Mouse (Mus musculus): ENCODE results near the gene Fscn2. TPM values are rescaled to one million over a fixed set of nuclear protein-coding genes. Genes with fewer than 3 reads are reported as not detected.

The Fscn2 gene
- polyA plus RNA-seq, 1 experiment from 2014 or later: 1.3 TPM

DNA sequence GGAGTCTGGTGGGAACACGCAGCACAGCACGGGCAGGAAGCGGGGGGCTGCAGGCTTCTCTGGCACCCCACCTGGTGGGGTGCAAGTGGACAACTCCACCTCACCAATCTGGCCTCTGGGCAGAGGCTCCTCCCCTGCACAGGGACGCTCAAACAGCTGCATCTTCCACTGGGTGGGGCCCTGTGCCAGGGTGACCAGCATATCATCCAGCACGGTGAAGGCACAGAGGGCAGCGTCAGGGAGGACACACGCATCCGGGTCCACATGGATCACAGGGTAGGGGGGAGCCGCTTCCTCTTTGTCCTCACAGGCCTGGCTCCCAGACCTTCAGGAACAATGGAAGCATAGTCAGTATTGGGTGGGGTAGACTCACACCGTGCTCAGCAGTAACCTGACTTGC is 16.0 kb downstream of the Fscn2 start:
- ATAC-seq (replicated peaks; ENCODE audit: low FRiP score, low read depth) (no peak), DNase-seq (ENCODE audit: low spot score) (no peak)
- H3K4me2 ChIP-seq (ENCODE audit: low read length): peak overlapping the region; percentile 96
- no peak overlapping the region for H3K27ac ChIP-seq
- H3K36me3 ChIP-seq (ENCODE audit: insufficient read depth, low read length): peaks cover 58% of the 10 kb centered on the region
- H3K27me3 ChIP-seq (ENCODE audit: insufficient read depth, low read length): no peaks in the 10 kb centered on the region
- WGBS: 63% methylated on average over 10 of the region's 10 CpGs
- TF ChIP-seq CTCF (IDR thresholded peaks at IDR 0.05; ENCODE audit: low read depth): no peak
- H3K9ac ChIP-seq (ENCODE audit: low read depth, low read length): peak overlapping the region; percentile 72; the same call in 1 of the 2 replicates
- peaks cover 10% of the 10 kb centered on the region for H3K4me1 ChIP-seq (replicated peaks; ENCODE audit: insufficient read depth, low read length)
- H3K9me3 ChIP-seq (replicated peaks; ENCODE audit: low read length): no peaks in the 10 kb centered on the region
- H3K4me3 ChIP-seq (replicated peaks; ENCODE audit: low read depth, low read length): peak overlapping the region; percentile 74; the same call in 1 of the 2 replicates

- Histone ChIP-seq H3K27ac (peak overlapping the region; percentile 42; the same call in 1 of the 2 replicates), H3K4me3 (replicated peaks; ENCODE audit: low read depth, low read length) (peak overlapping the region; percentile 74), H3K9ac (ENCODE audit: low read depth, low read length) (peak overlapping the region; percentile 72), H3K27me3 (ENCODE audit: insufficient read depth, low read length) (no peaks in the 10 kb centered on the region), H3K36me3 (ENCODE audit: insufficient read depth, low read length) (peaks cover 58% of the 10 kb centered on the region), H3K9me3 (replicated peaks; ENCODE audit: low read length) (no peaks in the 10 kb centered on the region), H3K4me1 (replicated peaks; ENCODE audit: insufficient read depth, low read length) (peaks cover 10% of the 10 kb centered on the region), H3K4me2 (ENCODE audit: low read length) (peak overlapping the region; percentile 96)
- no peak for TF ChIP-seq CTCF (IDR thresholded peaks at IDR 0.05; ENCODE audit: low read depth)
- WGBS: 4% methylated on average over 26 of the region's 40 CpGs
- ATAC-seq (replicated peaks; ENCODE audit: low FRiP score, low read depth): peak; percentile 22
- peak; percentile 46 for DNase-seq (ENCODE audit: low spot score)
Measured at GRCm38 (mm10) chr11:120378031-120378610, 16.8 kb downstream of the Fscn2 start.

DNA sequence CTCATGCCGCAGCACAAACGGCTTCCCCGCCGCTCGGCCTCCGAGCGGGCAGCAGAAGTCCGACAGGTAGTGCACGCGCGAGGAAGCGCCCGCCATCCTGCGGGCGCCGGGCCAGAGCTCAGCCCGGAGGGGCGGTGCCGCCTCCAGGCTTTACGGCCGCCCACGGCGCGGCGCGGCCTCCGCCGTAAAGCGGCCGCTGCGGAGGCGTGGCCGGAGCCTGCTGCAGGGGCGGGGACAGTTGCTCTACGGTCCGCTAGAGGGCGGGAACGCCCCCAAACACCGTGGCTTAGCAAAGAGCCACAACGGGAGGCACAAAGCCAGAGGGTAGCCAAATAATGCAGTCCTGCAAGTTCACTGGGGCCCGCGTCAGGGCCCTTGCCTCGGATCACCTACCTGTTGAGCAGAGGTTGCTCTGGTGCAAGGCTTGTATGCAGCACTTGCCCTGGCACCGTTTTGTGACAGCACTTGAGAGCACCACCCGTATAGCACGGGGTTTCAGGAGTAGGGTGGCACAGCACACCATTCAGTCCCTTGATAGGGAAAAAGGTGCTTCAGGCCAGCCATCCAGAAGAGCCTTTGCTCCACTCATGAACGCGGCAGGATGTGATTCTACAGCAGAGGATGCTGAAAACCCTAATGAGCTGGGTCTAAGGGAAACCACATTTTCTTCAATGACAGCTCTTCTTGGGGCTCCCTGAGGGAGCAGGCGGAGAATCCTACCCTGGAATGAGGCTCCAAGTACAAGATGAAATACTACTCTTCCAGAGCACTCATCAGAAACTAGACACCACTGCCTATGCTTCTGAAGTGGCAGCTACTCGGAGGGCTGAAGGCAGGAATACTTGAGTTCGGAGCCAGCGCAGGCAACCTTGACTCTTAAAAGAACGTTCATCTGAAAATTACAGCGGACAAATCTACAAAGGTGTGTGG is 17.5 kb downstream of the Fscn2 start, which contains the start of gene Faap100:
Gene Faap100, minus strand, starts transcription at position 154 of the 930 bp plus-strand sequence.
- H3K4me2 ChIP-seq (ENCODE audit: low read length): peak within 1 kb of the TSS; percentile 96
- H3K27me3 ChIP-seq (ENCODE audit: insufficient read depth, low read length): no peaks in the 10 kb centered on the region
- H3K9me3 ChIP-seq (replicated peaks; ENCODE audit: low read length): no peaks in the 10 kb centered on the region
- H3K4me3 ChIP-seq (replicated peaks; ENCODE audit: low read depth, low read length): peak within 1 kb of the TSS; percentile 74
- peak within 1 kb of the TSS; percentile 72 for H3K9ac ChIP-seq (ENCODE audit: low read depth, low read length)
- peak; percentile 65 for TF ChIP-seq CTCF (IDR thresholded peaks at IDR 0.05; ENCODE audit: low read depth)
- ATAC-seq (replicated peaks; ENCODE audit: low FRiP score, low read depth) (peak; percentile 83), DNase-seq (ENCODE audit: low spot score) (peak; percentile 96)
- peak within 1 kb of the TSS; percentile 62 for H3K27ac ChIP-seq
- 4% methylated on average over 54 of the region's 54 CpGs for WGBS
- H3K36me3 ChIP-seq (ENCODE audit: insufficient read depth, low read length): peaks cover 59% of the 10 kb centered on the region
- peaks cover 10% of the 10 kb centered on the region for H3K4me1 ChIP-seq (replicated peaks; ENCODE audit: insufficient read depth, low read length)

DNA sequence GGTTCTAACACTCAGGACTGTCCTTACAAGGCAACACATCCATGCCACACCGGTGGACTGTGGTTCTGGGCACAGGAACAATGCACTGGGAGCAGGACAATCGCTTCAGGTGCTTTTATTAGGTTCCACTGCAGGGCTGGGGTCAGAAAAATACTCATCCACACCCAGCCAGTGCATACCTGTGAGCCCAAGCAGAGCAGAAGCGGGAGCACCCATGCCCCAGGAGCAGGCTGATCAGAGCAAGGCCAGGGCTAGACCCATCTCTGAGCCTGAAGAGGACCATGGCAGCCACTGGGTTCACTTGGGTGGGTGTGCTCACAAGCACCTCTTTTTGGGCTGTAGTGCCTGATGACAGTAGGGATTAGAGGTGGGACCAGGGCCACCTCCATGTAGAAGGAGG is 18.9 kb downstream of the Fscn2 start:
- Histone ChIP-seq H3K27ac (no peak overlapping the region), H3K4me2 (ENCODE audit: low read length) (no peak overlapping the region), H3K27me3 (ENCODE audit: insufficient read depth, low read length) (no peaks in the 10 kb centered on the region), H3K4me1 (replicated peaks; ENCODE audit: insufficient read depth, low read length) (peaks cover 10% of the 10 kb centered on the region), H3K4me3 (replicated peaks; ENCODE audit: low read depth, low read length) (no peak overlapping the region), H3K9ac (ENCODE audit: low read depth, low read length) (no peak overlapping the region), H3K36me3 (ENCODE audit: insufficient read depth, low read length) (peaks cover 64% of the 10 kb centered on the region), H3K9me3 (replicated peaks; ENCODE audit: low read length) (no peaks in the 10 kb centered on the region)
- ATAC-seq (replicated peaks; ENCODE audit: low FRiP score, low read depth) (no peak), DNase-seq (ENCODE audit: low spot score) (no peak)
- no peak for TF ChIP-seq CTCF (IDR thresholded peaks at IDR 0.05; ENCODE audit: low read depth)
- 94% methylated on average over 3 of the region's 3 CpGs for WGBS

GRCm38 (mm10) chr11:120381157-120381556 is 19.8 kb downstream of the Fscn2 start:
- no peaks in the 10 kb centered on the region for H3K27me3 ChIP-seq (ENCODE audit: insufficient read depth, low read length)
- no peak overlapping the region for H3K9ac ChIP-seq (ENCODE audit: low read depth, low read length)
- H3K36me3 ChIP-seq (ENCODE audit: insufficient read depth, low read length): peaks cover 63% of the 10 kb centered on the region

DNA sequence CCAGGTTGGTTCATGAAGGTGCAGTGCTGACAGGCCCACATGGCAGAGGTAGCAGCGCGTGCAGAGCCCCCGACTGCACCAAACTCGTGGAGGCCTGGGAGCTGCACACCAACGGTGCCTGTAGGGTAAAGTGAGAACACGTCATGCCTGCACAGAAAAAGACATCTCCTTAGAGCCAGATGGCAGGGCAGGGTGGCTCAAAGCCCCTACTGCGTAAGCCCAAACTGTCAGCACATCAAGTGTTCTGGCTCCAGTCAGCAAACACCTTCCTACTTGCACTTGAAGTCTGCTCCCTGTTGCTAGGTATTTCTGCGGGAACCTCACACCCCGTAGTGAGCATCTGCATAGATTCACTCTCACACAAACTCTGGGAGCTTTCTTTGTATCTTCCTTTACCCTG is 21.2 kb downstream of the Fscn2 start:
- no peak overlapping the region for H3K9ac ChIP-seq (ENCODE audit: low read depth, low read length)
- TF ChIP-seq CTCF (IDR thresholded peaks at IDR 0.05; ENCODE audit: low read depth): no peak
- no peak for DNase-seq (ENCODE audit: low spot score)
- ATAC-seq (replicated peaks; ENCODE audit: low FRiP score, low read depth): no peak
- peaks cover 10% of the 10 kb centered on the region for H3K4me1 ChIP-seq (replicated peaks; ENCODE audit: insufficient read depth, low read length)
- WGBS: 90% methylated on average over 9 of the region's 9 CpGs
- no peaks in the 10 kb centered on the region for H3K9me3 ChIP-seq (replicated peaks; ENCODE audit: low read length)
- no peak overlapping the region for H3K4me3 ChIP-seq (replicated peaks; ENCODE audit: low read depth, low read length)
- no peak overlapping the region for H3K4me2 ChIP-seq (ENCODE audit: low read length)
- no peak overlapping the region for H3K27ac ChIP-seq
- H3K27me3 ChIP-seq (ENCODE audit: insufficient read depth, low read length): no peaks in the 10 kb centered on the region
- peaks cover 58% of the 10 kb centered on the region for H3K36me3 ChIP-seq (ENCODE audit: insufficient read depth, low read length)

More at GRCm38 (mm10) chr11:120381157-120381556, 19.8 kb downstream of the Fscn2 start:
- no peak for TF ChIP-seq CTCF (IDR thresholded peaks at IDR 0.05; ENCODE audit: low read depth)
- WGBS: 88% methylated on average over 4 of the region's 4 CpGs
- DNase-seq (ENCODE audit: low spot score) (no peak), ATAC-seq (replicated peaks; ENCODE audit: low FRiP score, low read depth) (no peak)
- Histone ChIP-seq H3K27ac (no peak overlapping the region), H3K9me3 (replicated peaks; ENCODE audit: low read length) (no peaks in the 10 kb centered on the region), H3K4me3 (replicated peaks; ENCODE audit: low read depth, low read length) (no peak overlapping the region), H3K4me1 (replicated peaks; ENCODE audit: insufficient read depth, low read length) (peaks cover 10% of the 10 kb centered on the region), H3K4me2 (ENCODE audit: low read length) (no peak overlapping the region)
